Mouse (Mus musculus) heart, adult 2 months (tissue): ENCODE results near the gene Ankrd54.

Experiments used
- CTCF ChIP-seq: fragments of 200-600 bp; IDR thresholded peaks from 2 replicates; pipeline ENCODE4 v1.8.1; 2022; ENCODE audit warnings: antibody characterized with exemption, mild to moderate bottlenecking, moderate library complexity
- EP300 ChIP-seq: fragments of 200-500 bp; IDR thresholded peaks from 2 replicates; pipeline ENCODE4 v1.6.1; 2011; ENCODE audit warnings: low read depth, low read length, control low read depth; ENCODE audit not compliant: insufficient read depth
- POLR2A ChIP-seq: fragments of 200-500 bp; IDR thresholded peaks from 2 replicates; pipeline ENCODE4 v1.6.1; 2011; ENCODE audit warnings: mild to moderate bottlenecking, low read depth, low read length, control low read depth; ENCODE audit not compliant: insufficient read depth

DNA sequence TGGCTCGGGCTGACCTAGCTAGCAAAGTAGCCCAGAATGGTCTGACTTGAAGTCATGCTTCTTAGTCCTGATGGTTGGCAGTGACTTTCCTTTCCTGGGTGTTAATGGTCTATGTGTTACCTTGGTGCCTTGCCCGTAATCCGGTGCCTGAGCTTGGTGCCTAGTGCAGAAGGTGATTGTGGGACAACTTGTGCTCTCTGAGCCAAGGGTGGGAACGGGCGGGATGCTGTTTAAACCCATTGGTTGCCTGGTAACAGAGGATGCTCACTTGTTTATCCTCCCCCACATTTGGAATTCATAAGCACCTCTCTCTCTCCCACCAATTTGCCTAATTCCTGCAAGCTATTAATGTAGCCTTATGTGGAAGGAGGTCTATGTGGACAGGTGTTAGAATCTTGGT, 32.8 kb upstream of the Ankrd54 start:
- TF ChIP-seq CTCF (no peak), POLR2A (no peak), EP300 (no peak)
